Mouse (Mus musculus) kidney, embryonic 14.5 days (tissue): Measurements from ENCODE around the gene Omt2b. TPM values are rescaled to one million over a fixed set of nuclear protein-coding genes. Genes with fewer than 3 reads are reported as not detected.
"Not testable (repeated sequence)": the region's sequence is repeated elsewhere in the genome, so short reads cannot be mapped to it uniquely, and the experiment has no call there.

ENCODE experiments used
- ATAC-seq: fragments of 200-750 bp; cut with Nextera tagmentation; 2 replicates; pipeline ENCODE4 v1.8.0; 2017; ENCODE audit warnings: moderate number of reproducible peaks, mild to moderate bottlenecking, moderate TSS enrichment, moderate library complexity; ENCODE audit not compliant: low FRiP score, low TSS enrichment
- H3K27ac ChIP-seq: fragments of 300-500 bp; sonication (generic); 2 replicates; pipeline ENCODE4 v1.5.1; 2014; ENCODE audit warnings: low read depth, mild to moderate bottlenecking, low read length, moderate library complexity, mixed read lengths
- H3K27me3 ChIP-seq: fragments of 300-500 bp; sonication (generic); 2 replicates; pipeline ENCODE4 v1.6.1; 2014; ENCODE audit warnings: mild to moderate bottlenecking, low read length; ENCODE audit not compliant: control insufficient read depth, insufficient read depth
- H3K36me3 ChIP-seq: fragments of 300-500 bp; sonication (generic); 2 replicates; pipeline ENCODE4 v1.6.1; 2014; ENCODE audit warnings: low read length, mixed read lengths; ENCODE audit not compliant: control insufficient read depth, insufficient read depth
- H3K4me1 ChIP-seq: fragments of 300-500 bp; sonication (generic); 2 replicates; pipeline ENCODE4 v1.6.1; 2014; ENCODE audit warnings: low read length, mixed read lengths; ENCODE audit not compliant: control insufficient read depth, insufficient read depth
- H3K4me2 ChIP-seq: fragments of 300-500 bp; sonication (generic); replicated peaks from 2 replicates; pipeline ENCODE4 v1.6.1; 2014; ENCODE audit warnings: low read depth, mild to moderate bottlenecking, low read length
- H3K4me3 ChIP-seq: fragments of 300-500 bp; sonication (generic); 2 replicates; pipeline ENCODE4 v1.5.1; 2014; ENCODE audit warnings: mild to moderate bottlenecking, low read length
- H3K9ac ChIP-seq: fragments of 300-500 bp; sonication (generic); 2 replicates; pipeline ENCODE4 v1.6.1; 2014; ENCODE audit warnings: low read depth, mild to moderate bottlenecking, low read length, moderate library complexity
- H3K9me3 ChIP-seq: fragments of 300-500 bp; sonication (generic); 2 replicates; pipeline ENCODE4 v1.6.1; 2016; ENCODE audit warnings: low read length; ENCODE audit not compliant: control insufficient read depth
- WGBS: fragments of 180-500 bp; shearing (Covaris S2); extraction: QIAGEN DNeasy Blood & Tissue Kit; methylation state at CpG from one replicate; pipeline ENCODE4 v1.1.7; 2014; 5-methylcytosine and 5-hydroxymethylcytosine counted together
- polyA plus RNA-seq: library from polyadenylated mRNA; unstranded; fragments of >200 nt; fragmentation: Nextera tagmentation; extraction: Ambion mirVana; gene quantifications from 2 replicates; pipeline ENCODE4 v1.2.1, GENCODE M21; 2014

Gene Omt2b
- polyA plus RNA-seq: not detected in 2 replicates

- not testable (repeated sequence) for H3K4me1 ChIP-seq, ATAC-seq, H3K27me3 ChIP-seq, H3K9ac ChIP-seq, H3K27ac ChIP-seq, H3K4me2 ChIP-seq, H3K36me3 ChIP-seq, H3K4me3 ChIP-seq, H3K9me3 ChIP-seq
- 83% methylated on average over 1 of the region's 1 CpGs for WGBS
Observed at GRCm38 (mm10) chr9:78327289-78327688, at the start of gene Omt2b. TSS of gene Omt2b (plus strand) at chr9:78327589.

- not testable (repeated sequence) for H3K36me3 ChIP-seq, H3K4me1 ChIP-seq, ATAC-seq, H3K4me3 ChIP-seq, H3K27ac ChIP-seq, H3K9me3 ChIP-seq, H3K27me3 ChIP-seq, H3K4me2 ChIP-seq, H3K9ac ChIP-seq
- WGBS: 80% methylated on average over 4 of the region's 4 CpGs
Observed at GRCm38 (mm10) chr9:78282002-78282711, 45.2 kb upstream of the Omt2b start.

- H3K9ac ChIP-seq, ATAC-seq, H3K36me3 ChIP-seq, H3K9me3 ChIP-seq, H3K4me3 ChIP-seq, H3K4me1 ChIP-seq, H3K27me3 ChIP-seq, H3K27ac ChIP-seq, H3K4me2 ChIP-seq: not testable (repeated sequence)
- WGBS: 85% methylated on average over 1 of the region's 1 CpGs
Observed at GRCm38 (mm10) chr9:78289063-78289462, 38.3 kb upstream of the Omt2b start.

GRCm38 (mm10) chr9:78289723-78290122 is 37.7 kb upstream of the Omt2b start, which contains the start of gene Gm10639:
TSS of gene Gm10639 (plus strand) at chr9:78289923.
- H3K4me3 ChIP-seq, H3K27ac ChIP-seq, H3K36me3 ChIP-seq, H3K4me2 ChIP-seq, H3K9me3 ChIP-seq, H3K9ac ChIP-seq, H3K4me1 ChIP-seq, ATAC-seq, H3K27me3 ChIP-seq: not testable (repeated sequence)
- 76% methylated on average over 3 of the region's 3 CpGs for WGBS

- not testable (repeated sequence) for H3K36me3 ChIP-seq, H3K4me3 ChIP-seq, H3K4me1 ChIP-seq, H3K27me3 ChIP-seq, H3K27ac ChIP-seq, H3K9me3 ChIP-seq, H3K9ac ChIP-seq, H3K4me2 ChIP-seq, ATAC-seq
- 88% methylated on average over 8 of the region's 8 CpGs for WGBS
Observed at GRCm38 (mm10) chr9:78292462-78292861, 34.9 kb upstream of the Omt2b start.

- H3K4me2 ChIP-seq, H3K9ac ChIP-seq, H3K4me1 ChIP-seq, H3K4me3 ChIP-seq, H3K36me3 ChIP-seq, H3K9me3 ChIP-seq, H3K27ac ChIP-seq, ATAC-seq, H3K27me3 ChIP-seq: not testable (repeated sequence)
- 72% methylated on average over 1 of the region's 1 CpGs for WGBS
Observed at GRCm38 (mm10) chr9:78293683-78294082, 33.7 kb upstream of the Omt2b start.

GRCm38 (mm10) chr9:78294781-78295180 is 32.6 kb upstream of the Omt2b start:
- not testable (repeated sequence) for ATAC-seq, H3K4me3 ChIP-seq, H3K36me3 ChIP-seq, H3K9ac ChIP-seq, H3K4me2 ChIP-seq, H3K9me3 ChIP-seq, H3K27me3 ChIP-seq, H3K4me1 ChIP-seq, H3K27ac ChIP-seq
- 66% methylated on average over 4 of the region's 7 CpGs for WGBS

- not testable (repeated sequence) for ATAC-seq
Observed at GRCm38 (mm10) chr9:78296089-78296488, 31.3 kb upstream of the Omt2b start.

GRCm38 (mm10) chr9:78298232-78298631 is 29.2 kb upstream of the Omt2b start:
- no peaks in the 10 kb centered on the region for H3K4me1 ChIP-seq
- H3K27me3 ChIP-seq: no peaks in the 10 kb centered on the region
- H3K36me3 ChIP-seq: no peaks in the 10 kb centered on the region
- H3K4me3 ChIP-seq: no peak overlapping the region
- no peak overlapping the region for H3K27ac ChIP-seq
- H3K9me3 ChIP-seq: no peaks in the 10 kb centered on the region
- H3K9ac ChIP-seq: no peak overlapping the region
- H3K4me2 ChIP-seq: no peak overlapping the region
- no peak for ATAC-seq
- WGBS: 80% methylated on average over 1 of the region's 1 CpGs

More at GRCm38 (mm10) chr9:78296089-78296488, 31.3 kb upstream of the Omt2b start:
- H3K4me1 ChIP-seq, H3K36me3 ChIP-seq, H3K27me3 ChIP-seq, H3K4me2 ChIP-seq, H3K9ac ChIP-seq, H3K4me3 ChIP-seq, H3K27ac ChIP-seq, H3K9me3 ChIP-seq: not testable (repeated sequence)
- WGBS: 13% methylated on average over 6 of the region's 6 CpGs
